Mouse (Mus musculus) spleen, postnatal 36 days (tissue): ENCODE results near the gene Gm10309.
"Not testable (repeated sequence)": the region's sequence is repeated elsewhere in the genome, so short reads cannot be mapped to it uniquely, and the experiment has no call there.

Experiments used
- DNase-seq, 2 experiments: peaks; one replicate each; pipeline ENCODE4 v3.0.0; 2022; ENCODE audit warnings: low spot score in 2 of 2, mixed read lengths in 1 of 2

Gene Gm10309

GRCm38 (mm10) chr17:86509871-86510270 is 4.8 kb upstream of the Gm10309 start:
- DNase-seq = no peak

- no peak for DNase-seq
Measured at GRCm38 (mm10) chr17:86508212-86508490, 3.1 kb upstream of the Gm10309 start.

- DNase-seq = no peak
Measured at GRCm38 (mm10) chr17:86507342-86508211, 2.5 kb upstream of the Gm10309 start.

DNA sequence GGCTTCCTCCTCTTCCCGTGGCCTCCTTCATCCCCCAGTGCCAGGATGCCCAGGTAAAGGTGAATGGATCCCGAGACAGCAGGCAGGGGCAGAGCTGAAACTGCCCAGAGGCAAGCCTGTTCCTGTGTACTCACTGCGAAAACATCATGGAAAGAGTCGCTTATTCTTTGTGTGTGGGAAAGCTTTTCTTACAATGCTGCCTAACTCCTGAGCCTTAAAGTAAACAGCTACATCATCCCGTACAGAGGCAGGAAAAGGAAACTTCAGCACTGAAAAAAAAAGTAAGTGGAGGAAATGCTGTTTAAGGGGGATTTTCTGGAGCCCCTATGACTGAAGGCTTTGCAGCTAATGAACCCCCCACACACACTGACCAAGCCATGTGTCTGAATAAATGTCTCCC is 1.8 kb upstream of the Gm10309 start:
- no peak for DNase-seq

GRCm38 (mm10) chr17:86503208-86503897 is 1.7 kb downstream of the Gm10309 start:
- no peak for DNase-seq

DNA sequence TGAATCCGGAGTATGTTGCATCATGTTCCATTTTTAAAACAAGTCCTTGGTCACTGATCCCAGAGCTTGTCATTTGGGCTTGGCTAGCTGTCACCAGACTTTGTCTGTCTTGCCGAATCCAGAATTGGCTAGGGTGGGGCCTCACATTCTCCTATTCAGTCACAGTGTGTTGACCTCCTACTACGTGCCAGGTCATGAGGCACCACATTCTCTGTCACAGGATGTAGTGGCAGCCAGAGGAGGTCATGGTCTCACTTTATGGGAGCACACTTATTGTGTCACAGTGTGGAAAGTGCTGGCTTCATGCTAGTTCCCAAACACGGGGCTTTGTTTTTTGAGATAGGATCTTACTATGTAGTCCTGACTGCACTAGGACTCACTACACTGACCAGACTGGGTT is 3.6 kb downstream of the Gm10309 start:
- no peak for DNase-seq

- DNase-seq = peak in 1 of 2 experiments; percentile 7
Measured at GRCm38 (mm10) chr17:86499359-86500045, 5.5 kb downstream of the Gm10309 start.

- DNase-seq = no peak
Measured at GRCm38 (mm10) chr17:86497302-86497701, 7.7 kb downstream of the Gm10309 start.

GRCm38 (mm10) chr17:86496123-86496771 is 8.8 kb downstream of the Gm10309 start:
- DNase-seq = no peak

- DNase-seq = peak; percentile 18 to 19
Measured at GRCm38 (mm10) chr17:86494895-86495294, 10.1 kb downstream of the Gm10309 start.

DNA sequence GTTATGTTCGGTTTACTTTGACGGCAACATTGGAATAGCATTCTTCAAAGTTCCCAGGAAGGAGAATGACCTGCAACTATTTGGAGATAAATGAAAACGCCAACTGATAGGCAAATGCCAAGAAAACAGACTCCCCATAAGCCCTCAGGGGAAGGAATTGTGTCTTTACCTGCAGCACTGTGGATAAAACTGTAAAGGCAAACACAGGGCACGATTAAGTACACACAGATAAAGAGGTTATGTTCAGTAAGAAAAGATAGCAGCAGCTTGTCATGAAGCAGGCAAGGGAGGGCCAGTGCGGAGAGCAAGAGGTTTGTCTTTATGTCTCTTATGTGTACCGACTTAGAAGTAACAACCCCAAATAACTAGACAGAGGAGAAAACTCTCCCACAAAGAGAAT is 10.5 kb downstream of the Gm10309 start:
- DNase-seq = no peak

DNA sequence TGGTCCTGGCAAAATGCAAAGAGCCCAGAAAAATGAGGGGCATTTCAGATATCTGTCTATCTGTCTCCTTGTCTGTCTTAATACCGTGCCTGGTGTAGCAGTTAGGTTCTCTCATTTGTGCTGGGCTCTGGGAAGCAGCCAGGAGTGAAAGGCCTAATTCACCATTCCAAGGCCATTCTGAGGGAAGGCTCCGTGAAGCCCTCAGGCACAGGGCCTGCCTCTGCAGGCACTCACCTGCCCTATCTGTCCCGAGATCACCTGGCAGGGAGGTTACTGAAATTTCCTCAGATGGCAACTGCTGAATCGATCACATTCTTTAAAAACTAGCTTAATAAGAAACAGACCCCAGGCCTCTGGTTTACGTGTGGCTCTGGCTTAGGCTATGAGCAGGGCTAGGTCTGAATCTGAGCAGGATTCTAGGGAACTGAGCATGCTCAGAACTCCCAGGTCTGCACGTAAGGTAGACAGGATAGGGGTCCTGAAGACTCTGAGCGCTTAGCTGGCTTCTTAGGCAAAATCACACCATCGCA is 11.1 kb downstream of the Gm10309 start:
- DNase-seq = no peak

- DNase-seq = no peak
Measured at GRCm38 (mm10) chr17:86492376-86492775, 12.7 kb downstream of the Gm10309 start.

DNA sequence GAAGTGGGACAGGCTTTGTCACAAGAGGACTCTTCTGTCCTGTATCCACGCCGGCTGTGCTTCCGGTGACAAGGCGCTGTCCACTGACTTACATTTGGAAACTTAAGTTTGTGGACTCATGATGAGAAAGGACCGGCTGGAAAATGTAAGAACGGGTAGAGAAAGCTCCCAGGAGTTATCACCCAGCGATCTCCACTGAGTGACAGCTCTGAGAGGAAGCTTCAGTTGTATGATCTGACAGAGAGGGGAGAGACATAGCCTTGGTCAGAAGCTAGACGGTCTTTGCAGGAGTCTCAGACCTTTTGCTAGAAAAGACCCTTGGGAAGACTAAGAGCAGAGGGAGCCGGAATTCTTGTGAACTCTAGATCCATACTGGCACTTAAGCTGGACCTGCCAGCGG is 15.2 kb downstream of the Gm10309 start:
- no peak for DNase-seq

- no peak for DNase-seq
Measured at GRCm38 (mm10) chr17:86487450-86487849, 17.6 kb downstream of the Gm10309 start.

DNA sequence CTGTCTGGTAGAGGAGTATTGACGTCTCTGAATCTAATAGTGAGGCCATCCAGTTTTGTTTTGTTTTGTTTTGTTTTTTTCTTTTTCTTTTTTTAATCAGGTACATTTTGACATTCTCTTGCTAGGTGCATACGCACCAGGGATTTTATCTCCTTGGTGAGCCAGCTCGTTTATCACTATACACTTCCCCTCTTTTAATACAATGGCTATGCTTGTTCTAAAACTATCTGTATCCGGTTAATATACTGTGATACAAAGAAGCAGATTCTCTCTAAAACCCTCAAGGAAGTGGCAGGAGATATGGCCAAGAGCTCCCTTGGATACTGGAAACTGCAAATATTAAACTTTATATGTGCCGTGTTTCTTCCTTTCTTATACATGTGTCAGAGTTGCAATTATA is 18.4 kb downstream of the Gm10309 start:
- DNase-seq = no peak

DNA sequence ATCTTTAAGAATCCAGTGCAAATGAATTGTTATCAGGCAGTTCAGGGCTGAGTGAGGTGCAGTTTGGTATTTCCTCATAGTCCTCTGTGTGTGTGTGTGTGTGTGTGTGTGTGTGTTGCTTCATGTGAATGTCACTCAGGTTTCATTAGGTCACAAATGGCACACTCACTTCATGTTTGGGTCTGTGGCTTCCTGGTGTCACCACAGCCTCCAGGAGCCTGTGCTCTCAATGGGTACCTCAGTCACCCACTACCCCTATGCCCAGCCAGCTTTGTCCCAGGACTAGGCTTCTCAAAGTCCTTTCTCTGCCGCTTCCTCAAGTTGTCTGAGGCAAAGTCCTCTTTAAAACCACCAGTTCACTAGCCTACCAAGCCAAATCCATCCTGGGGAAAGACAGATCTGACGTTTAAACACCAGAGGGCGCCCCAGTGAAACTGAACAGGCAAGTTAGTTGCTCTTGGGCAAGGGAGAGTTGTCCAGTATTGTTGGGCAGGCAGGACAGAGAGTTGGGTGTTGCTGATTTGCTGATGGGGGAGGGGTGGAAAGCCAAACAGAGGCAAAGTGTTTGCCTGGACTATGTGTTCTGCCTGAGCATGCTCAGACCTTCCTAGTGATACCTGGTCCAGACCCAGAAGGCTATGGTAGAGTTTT is 20.8 kb downstream of the Gm10309 start:
- peak; percentile 49 to 64 for DNase-seq

DNA sequence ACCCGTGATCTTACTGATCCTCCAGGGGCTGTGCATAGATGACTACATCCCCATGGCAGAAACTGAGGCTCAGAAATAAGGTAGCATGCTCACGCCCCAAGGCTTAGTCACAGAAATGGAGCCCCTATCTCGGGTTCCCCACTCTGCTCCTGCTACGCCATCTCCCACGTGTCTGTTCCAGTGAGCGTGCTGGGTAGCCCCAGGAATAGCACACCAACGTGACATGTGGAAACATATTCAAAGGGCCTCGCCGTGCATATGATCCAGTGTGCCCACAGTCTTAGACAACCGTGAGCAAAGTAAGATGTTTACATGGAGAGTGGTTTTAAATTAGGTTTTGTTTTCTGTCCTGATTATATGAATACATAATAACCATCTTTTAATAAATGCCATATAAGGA is 22.4 kb downstream of the Gm10309 start:
- no peak for DNase-seq

DNA sequence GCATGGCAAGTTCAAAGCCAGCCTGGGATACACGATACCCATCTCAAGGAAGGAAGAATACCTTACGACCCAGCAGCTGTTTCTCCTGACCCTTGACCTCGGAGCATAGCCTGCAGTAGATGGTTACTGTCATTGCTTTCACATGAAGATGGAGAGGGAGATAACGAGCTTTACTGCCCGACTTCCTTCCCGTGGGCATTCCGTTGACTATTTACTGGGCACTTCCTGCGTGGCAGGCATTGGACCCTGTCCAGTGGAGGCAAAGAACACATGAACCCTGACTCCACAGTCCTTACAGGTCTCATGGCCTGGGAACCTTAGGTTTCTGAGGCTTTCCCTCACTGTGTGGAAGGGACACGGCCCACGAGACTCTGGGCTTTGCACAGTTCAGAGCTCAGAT is 25.6 kb downstream of the Gm10309 start:
- no peak for DNase-seq

GRCm38 (mm10) chr17:86477401-86477800 is 27.6 kb downstream of the Gm10309 start:
- not testable (repeated sequence) for DNase-seq

- no peak for DNase-seq
Measured at GRCm38 (mm10) chr17:86476674-86477073, 28.4 kb downstream of the Gm10309 start.
